Mouse (Mus musculus) liver, embryonic 16.5 days (tissue): ENCODE measurements at regions not wholly inside any gene's neighbourhood (a gene's known extent, or its start where the extent isn't known, plus 50 kb on each side); places are given as distances from the start of the nearest gene placed in this dataset.

Source experiments
- ATAC-seq: fragments of 200-750 bp; cut with Nextera tagmentation; 2 replicates; pipeline ENCODE4 v1.8.0; 2017; ENCODE audit warnings: low read depth, mild to moderate bottlenecking, moderate number of reproducible peaks, moderate library complexity
- H3K27ac ChIP-seq: fragments of 300-500 bp; sonication (generic); 2 replicates; pipeline ENCODE4 v1.5.1; 2014; ENCODE audit warnings: mild to moderate bottlenecking, low read length
- H3K27me3 ChIP-seq: fragments of 300-500 bp; sonication (generic); 2 replicates; pipeline ENCODE4 v1.6.1; 2014; ENCODE audit warnings: low read depth, low read length, mixed read lengths; ENCODE audit not compliant: control insufficient read depth, insufficient read depth
- H3K36me3 ChIP-seq: fragments of 300-500 bp; sonication (generic); 2 replicates; pipeline ENCODE4 v1.6.1; 2014; ENCODE audit warnings: mild to moderate bottlenecking; ENCODE audit not compliant: control insufficient read depth, insufficient read depth
- H3K4me1 ChIP-seq: fragments of 300-500 bp; sonication (generic); 2 replicates; pipeline ENCODE4 v1.6.1; 2014; ENCODE audit warnings: low read depth, low read length, mixed read lengths; ENCODE audit not compliant: control insufficient read depth
- H3K4me2 ChIP-seq: fragments of 300-500 bp; sonication (generic); 2 replicates; pipeline ENCODE4 v1.6.1; 2014; ENCODE audit warnings: low read depth, low read length, mixed read lengths
- H3K4me3 ChIP-seq: fragments of 300-500 bp; sonication (generic); 2 replicates; pipeline ENCODE4 v1.5.1; 2014; ENCODE audit warnings: low read depth, mild to moderate bottlenecking, low read length
- H3K9ac ChIP-seq: fragments of 300-500 bp; sonication (generic); 2 replicates; pipeline ENCODE4 v1.6.1; 2014; ENCODE audit warnings: low read depth, low read length
- H3K9me3 ChIP-seq: fragments of 300-500 bp; sonication (generic); replicated peaks from 2 replicates; pipeline ENCODE4 v1.6.1; 2016; ENCODE audit warnings: low read length; ENCODE audit not compliant: control insufficient read depth
- WGBS: fragments of 180-500 bp; shearing (Covaris S2); extraction: QIAGEN DNeasy Blood & Tissue Kit; methylation state at CpG from one replicate; pipeline ENCODE4 v1.1.7; 2014; ENCODE audit not compliant: insufficient replicate concordance; 5-methylcytosine and 5-hydroxymethylcytosine counted together

DNA sequence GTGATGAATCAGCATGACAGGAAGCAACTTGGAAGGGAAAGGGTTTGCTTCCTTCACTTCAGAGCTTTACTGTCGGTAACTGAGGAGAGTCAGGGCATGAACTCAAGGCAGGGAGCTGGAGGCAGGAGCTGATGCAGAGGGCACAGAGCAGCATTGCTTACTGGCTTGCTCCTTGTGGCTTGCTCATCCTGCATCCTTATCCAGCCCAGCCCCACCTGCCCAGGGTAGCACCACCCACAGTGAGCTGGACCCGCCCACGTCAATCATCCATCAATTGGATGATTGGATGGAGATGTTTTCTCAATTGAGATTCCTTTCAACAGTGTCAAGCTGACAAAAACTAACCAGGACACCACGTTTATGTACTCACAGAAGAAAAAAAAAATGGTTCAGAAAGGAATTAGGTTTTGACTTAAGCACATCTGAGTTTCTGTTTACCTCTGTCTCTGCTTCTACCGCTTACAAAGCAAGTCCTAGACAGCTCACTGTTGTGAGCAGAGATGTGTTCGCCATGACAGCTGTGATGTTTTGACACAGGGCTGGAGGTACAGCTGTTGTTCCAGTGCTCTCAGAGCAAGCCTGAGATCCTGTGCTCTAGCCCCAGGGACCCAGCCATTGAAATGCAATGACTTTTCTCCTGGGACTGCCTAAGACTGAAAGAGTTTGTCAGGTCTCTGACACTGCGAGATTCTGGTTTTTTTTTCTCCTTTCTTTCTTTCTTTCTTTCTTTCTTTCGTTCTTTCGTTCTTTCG, 186.6 kb upstream of the Hes1 start:
- 39% methylated on average over 10 of the region's 10 CpGs for WGBS
- no peak overlapping the region for H3K4me3 ChIP-seq
- no peak overlapping the region for H3K27ac ChIP-seq
- H3K9ac ChIP-seq = no peak overlapping the region
- no peaks in the 10 kb centered on the region for H3K36me3 ChIP-seq
- no peak overlapping the region for H3K4me2 ChIP-seq
- no peak for ATAC-seq
- no peaks in the 10 kb centered on the region; the same call in 1 of the 2 replicates for H3K27me3 ChIP-seq
- no peaks in the 10 kb centered on the region for H3K9me3 ChIP-seq
- no peaks in the 10 kb centered on the region for H3K4me1 ChIP-seq

DNA sequence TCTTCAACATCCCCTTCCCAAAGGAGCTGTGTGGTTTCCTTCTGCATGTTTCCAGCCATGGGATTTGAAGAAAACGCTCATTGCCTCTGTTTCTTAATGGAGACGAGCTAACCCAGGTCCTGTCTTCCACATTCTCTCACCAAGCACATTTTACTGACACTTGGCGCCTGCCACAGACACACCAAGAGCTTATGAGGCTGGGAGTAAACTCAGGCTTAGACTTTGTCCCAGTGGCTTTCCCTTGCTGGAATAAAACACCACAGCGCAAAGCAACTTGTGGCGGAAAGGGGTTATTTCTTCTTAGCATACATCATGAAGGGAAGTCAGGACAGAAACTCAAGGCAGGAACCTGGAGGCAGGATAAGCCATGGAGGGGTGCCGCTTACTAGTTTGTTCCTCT, 184.5 kb upstream of the Hes1 start:
- ATAC-seq = no peak
- no peaks in the 10 kb centered on the region for H3K9me3 ChIP-seq
- no peak overlapping the region for H3K9ac ChIP-seq
- H3K4me3 ChIP-seq = no peak overlapping the region
- H3K4me2 ChIP-seq = no peak overlapping the region
- H3K27ac ChIP-seq = no peak overlapping the region
- H3K27me3 ChIP-seq = no peaks in the 10 kb centered on the region; the same call in 1 of the 2 replicates
- 62% methylated on average over 6 of the region's 6 CpGs for WGBS
- H3K36me3 ChIP-seq = no peaks in the 10 kb centered on the region
- H3K4me1 ChIP-seq = no peaks in the 10 kb centered on the region

DNA sequence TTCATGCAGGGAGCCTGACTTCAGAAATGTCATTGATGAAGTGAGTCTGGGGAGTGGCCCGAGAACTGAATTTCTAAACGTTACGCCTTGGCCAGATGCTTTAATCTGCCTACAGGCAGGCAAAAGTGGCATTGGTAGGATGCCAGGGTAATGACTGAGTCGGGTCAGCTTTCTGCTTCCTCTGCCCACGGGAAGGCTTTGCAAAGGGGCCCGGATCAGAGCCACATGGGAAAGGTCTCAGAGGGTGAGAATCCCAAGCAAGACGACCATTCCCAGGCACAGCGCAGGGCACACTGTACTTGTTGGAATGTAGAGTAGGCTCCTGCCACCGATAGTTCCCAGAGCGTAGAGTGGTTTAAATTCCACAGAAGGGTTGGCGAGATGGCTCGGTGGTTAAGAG, 182.7 kb upstream of the Hes1 start:
- no peak overlapping the region for H3K4me3 ChIP-seq
- WGBS = 56% methylated on average over 12 of the region's 12 CpGs
- no peak overlapping the region for H3K4me2 ChIP-seq
- no peak overlapping the region for H3K9ac ChIP-seq
- H3K27ac ChIP-seq = no peak overlapping the region
- no peaks in the 10 kb centered on the region; the same call in 1 of the 2 replicates for H3K27me3 ChIP-seq
- H3K36me3 ChIP-seq = no peaks in the 10 kb centered on the region
- no peaks in the 10 kb centered on the region for H3K4me1 ChIP-seq
- no peaks in the 10 kb centered on the region for H3K9me3 ChIP-seq
- no peak for ATAC-seq

DNA sequence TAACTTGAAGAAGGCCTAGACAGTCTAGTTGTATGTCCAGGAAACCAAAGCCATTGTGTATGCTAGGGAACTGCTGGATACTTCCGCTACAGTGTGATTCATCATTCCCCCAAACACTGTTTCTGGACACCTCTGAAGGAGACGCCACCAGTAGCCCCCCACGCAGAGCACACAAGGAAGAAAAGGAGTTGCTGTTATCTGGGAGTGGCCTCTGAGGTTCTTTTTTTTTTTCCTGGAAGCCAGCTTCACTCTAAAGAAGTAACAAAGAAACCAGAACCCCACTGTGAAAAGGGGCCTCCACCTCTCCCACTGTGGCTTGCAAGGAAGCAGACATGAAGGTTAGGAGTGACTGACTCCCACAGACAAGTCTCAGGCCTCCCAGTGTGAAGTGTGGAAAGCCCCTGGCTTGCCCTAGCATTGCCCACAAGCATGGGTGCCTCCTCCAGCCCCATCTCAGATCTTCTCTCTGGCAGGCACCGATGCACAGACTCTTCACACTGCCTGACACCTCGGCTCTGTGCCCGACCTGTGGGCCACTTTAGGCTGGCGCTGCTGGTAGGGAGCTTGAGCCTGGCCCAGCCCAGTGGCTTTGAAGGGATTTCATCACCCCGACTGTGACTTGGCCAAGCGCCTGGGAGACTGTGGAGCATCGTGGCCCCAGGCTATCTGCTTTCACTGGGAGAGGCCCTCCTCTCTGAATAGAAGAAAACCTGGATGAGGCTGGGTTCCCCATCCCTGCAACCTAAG, 181.8 kb upstream of the Hes1 start:
- no peaks in the 10 kb centered on the region for H3K36me3 ChIP-seq
- H3K4me3 ChIP-seq = no peak overlapping the region
- WGBS = 24% methylated on average over 10 of the region's 10 CpGs
- H3K4me1 ChIP-seq = no peaks in the 10 kb centered on the region
- H3K9me3 ChIP-seq = no peaks in the 10 kb centered on the region
- H3K27me3 ChIP-seq = no peaks in the 10 kb centered on the region; the same call in 1 of the 2 replicates
- no peak overlapping the region for H3K4me2 ChIP-seq
- peak; percentile 37; the same call in 1 of the 2 replicates for ATAC-seq
- no peak overlapping the region for H3K9ac ChIP-seq
- no peak overlapping the region for H3K27ac ChIP-seq

DNA sequence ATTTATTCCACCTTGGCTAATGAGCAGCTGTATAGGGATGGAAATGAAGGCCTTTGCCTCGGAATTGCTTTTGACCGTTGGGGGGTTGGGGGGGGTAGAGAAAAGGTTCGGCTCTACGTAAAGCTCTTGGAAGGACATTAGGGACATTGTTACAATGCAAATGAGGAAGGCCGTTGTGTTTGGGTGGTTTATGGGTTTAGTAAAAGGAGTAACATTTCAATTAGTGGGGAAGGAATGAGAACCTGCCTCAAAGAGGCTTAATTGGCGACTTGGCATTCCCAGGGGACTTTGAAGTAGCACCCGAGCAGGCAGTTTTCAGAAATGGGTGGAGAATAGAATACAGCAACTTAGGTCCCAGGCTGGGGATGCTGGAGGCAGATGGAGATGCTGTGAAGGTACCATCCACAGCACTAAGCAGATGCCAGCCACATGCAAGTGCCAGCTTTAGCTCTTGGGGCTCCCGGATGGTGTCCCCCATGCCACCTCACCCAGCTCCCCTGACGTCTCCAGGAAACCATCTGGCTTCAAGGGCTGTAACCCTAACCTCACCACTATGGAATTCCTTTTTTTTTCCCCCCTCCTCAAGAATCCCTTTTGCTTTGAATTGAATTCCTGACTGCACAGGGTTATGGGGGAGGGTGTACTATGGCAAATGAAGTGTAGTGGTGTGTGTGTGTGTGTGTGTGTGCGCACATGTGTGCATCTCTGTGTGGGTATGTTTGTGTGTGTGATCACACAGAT, 180.8 kb upstream of the Hes1 start:
- no peak overlapping the region for H3K4me2 ChIP-seq
- H3K4me1 ChIP-seq = no peaks in the 10 kb centered on the region
- no peak for ATAC-seq
- no peaks in the 10 kb centered on the region for H3K9me3 ChIP-seq
- H3K36me3 ChIP-seq = no peaks in the 10 kb centered on the region
- no peaks in the 10 kb centered on the region; the same call in 1 of the 2 replicates for H3K27me3 ChIP-seq
- no peak overlapping the region for H3K27ac ChIP-seq
- H3K9ac ChIP-seq = no peak overlapping the region
- WGBS = 55% methylated on average over 10 of the region's 10 CpGs
- no peak overlapping the region for H3K4me3 ChIP-seq

DNA sequence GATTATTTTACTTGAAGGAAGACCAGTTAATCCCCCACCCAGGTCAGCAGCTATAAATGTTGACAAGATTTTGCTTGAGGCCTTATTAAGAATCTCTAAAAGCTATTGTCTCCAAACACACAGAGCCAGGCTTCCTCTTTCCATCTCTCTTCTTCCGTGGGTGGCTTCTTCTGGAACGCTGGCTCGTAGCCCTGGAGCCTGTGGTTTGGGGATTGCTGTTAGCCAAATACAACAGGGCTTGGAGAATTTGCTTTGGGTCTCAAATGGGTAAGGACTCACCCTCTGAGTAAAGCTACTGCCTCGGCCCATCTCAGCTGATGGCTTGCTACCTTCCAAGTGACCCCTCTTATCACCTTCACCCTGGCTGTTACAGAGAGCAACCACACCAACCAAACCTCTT, 179.3 kb upstream of the Hes1 start:
- Histone ChIP-seq H3K9me3 (no peaks in the 10 kb centered on the region), H3K4me2 (no peak overlapping the region), H3K4me1 (no peaks in the 10 kb centered on the region), H3K9ac (no peak overlapping the region), H3K27me3 (no peaks in the 10 kb centered on the region; the same call in 1 of the 2 replicates), H3K27ac (no peak overlapping the region), H3K36me3 (no peaks in the 10 kb centered on the region), H3K4me3 (no peak overlapping the region)
- ATAC-seq = no peak
- 61% methylated on average over 4 of the region's 4 CpGs for WGBS

DNA sequence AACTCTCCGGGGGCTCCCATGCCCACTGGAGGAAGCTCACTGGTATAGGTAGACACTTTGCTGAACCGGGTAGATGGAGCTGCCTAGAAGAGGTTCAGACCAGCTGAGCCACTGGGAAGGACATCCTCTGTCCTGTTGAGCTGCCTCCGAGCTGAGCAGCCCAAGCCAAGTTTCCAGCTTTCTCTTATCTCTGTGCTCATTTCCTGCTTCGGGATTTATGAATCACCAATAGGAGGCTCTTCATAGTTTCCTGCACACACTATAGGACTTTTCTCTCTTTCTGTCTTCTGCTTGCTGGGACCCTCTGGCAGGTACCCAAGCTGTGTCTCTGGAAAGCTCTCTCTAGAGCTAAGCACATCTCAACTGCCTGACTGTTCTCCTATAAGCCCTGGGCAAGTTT, 177.4 kb upstream of the Hes1 start:
- Histone ChIP-seq H3K4me1 (peaks cover 2% of the 10 kb centered on the region), H3K9me3 (no peaks in the 10 kb centered on the region), H3K36me3 (no peaks in the 10 kb centered on the region), H3K4me2 (no peak overlapping the region), H3K27me3 (no peaks in the 10 kb centered on the region), H3K4me3 (no peak overlapping the region), H3K9ac (no peak overlapping the region), H3K27ac (no peak overlapping the region)
- no peak for ATAC-seq
- 49% methylated on average over 4 of the region's 4 CpGs for WGBS

DNA sequence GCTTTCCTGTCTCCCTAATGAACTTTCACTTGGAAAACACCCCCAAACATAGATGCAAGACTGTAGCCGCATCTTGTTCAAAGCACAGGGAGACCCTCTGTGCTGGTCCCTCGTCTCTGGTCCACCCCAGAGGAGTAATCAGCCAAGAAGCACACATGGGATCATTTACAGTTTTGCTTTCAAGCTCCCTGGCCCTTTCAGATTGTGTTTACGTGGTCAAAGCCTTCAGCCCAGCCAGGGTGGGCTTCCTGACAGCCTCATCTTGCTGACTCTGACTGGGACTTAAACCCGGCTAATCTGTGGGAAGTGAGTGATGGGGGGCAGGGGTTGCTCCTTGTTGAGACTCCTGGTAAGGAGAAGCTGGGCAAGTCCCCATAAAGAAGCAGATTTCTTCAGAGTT, 174.8 kb upstream of the Hes1 start:
- 47% methylated on average over 4 of the region's 4 CpGs for WGBS
- no peaks in the 10 kb centered on the region for H3K36me3 ChIP-seq

More for the DNA sequence above, 174.8 kb upstream of the Hes1 start:
- H3K9me3 ChIP-seq = no peaks in the 10 kb centered on the region
- no peak overlapping the region for H3K4me3 ChIP-seq
- ATAC-seq = no peak
- H3K4me1 ChIP-seq = peaks cover 2% of the 10 kb centered on the region
- H3K27ac ChIP-seq = no peak overlapping the region
- H3K9ac ChIP-seq = no peak overlapping the region
- no peak overlapping the region for H3K4me2 ChIP-seq
- H3K27me3 ChIP-seq = peaks cover 4% of the 10 kb centered on the region
